Mouse (Mus musculus) heart, postnatal 0 days (tissue): Measurements from ENCODE around the gene Lrrc23. TPM values are rescaled to one million over a fixed set of nuclear protein-coding genes. Genes with fewer than 3 reads are reported as not detected.

ENCODE experiments used
- ATAC-seq: fragments of 200-750 bp; cut with Nextera tagmentation; 2 replicates; pipeline ENCODE4 v1.8.0; 2017; ENCODE audit warnings: low read depth, moderate number of reproducible peaks, moderate library complexity; ENCODE audit not compliant: insufficient read depth
- DNase-seq: peaks from one replicate; pipeline ENCODE4 v3.0.0-alpha.2; 2016; ENCODE audit warnings: low spot score
- H3K27ac ChIP-seq: fragments of 300-500 bp; sonication (generic); 2 replicates; pipeline ENCODE4 v1.5.1; 2014; ENCODE audit warnings: low read depth, mild to moderate bottlenecking
- H3K27me3 ChIP-seq: fragments of 300-500 bp; sonication (generic); 2 replicates; pipeline ENCODE4 v1.6.1; 2014; ENCODE audit warnings: low read length, mixed read lengths; ENCODE audit not compliant: control insufficient read depth, insufficient read depth
- H3K36me3 ChIP-seq: fragments of 300-500 bp; sonication (generic); replicated peaks from 2 replicates; pipeline ENCODE4 v1.6.1; 2014; ENCODE audit warnings: low read length, mixed read lengths; ENCODE audit not compliant: control insufficient read depth, insufficient read depth
- H3K4me1 ChIP-seq: fragments of 300-500 bp; sonication (generic); 2 replicates; pipeline ENCODE4 v1.6.1; 2014; ENCODE audit warnings: antibody characterized with exemption; ENCODE audit not compliant: control insufficient read depth, insufficient read depth
- H3K4me2 ChIP-seq: fragments of 300-500 bp; sonication (generic); 2 replicates; pipeline ENCODE4 v1.6.1; 2014; ENCODE audit warnings: low read depth, mild to moderate bottlenecking, low read length, moderate library complexity
- H3K4me3 ChIP-seq: fragments of 300-500 bp; sonication (generic); 2 replicates; pipeline ENCODE4 v1.5.1; 2014; ENCODE audit warnings: low read depth, low read length
- H3K9ac ChIP-seq: fragments of 300-500 bp; sonication (generic); replicated peaks from 2 replicates; pipeline ENCODE4 v1.6.1; 2014; ENCODE audit warnings: low read depth, low read length, mixed read lengths
- H3K9me3 ChIP-seq: fragments of 300-500 bp; sonication (generic); replicated peaks from 2 replicates; pipeline ENCODE4 v1.6.1; 2016; ENCODE audit warnings: low read length; ENCODE audit not compliant: control insufficient read depth
- CTCF ChIP-seq: IDR thresholded peaks from 2 replicates; pipeline ENCODE4 v1.5.1; 2016; ENCODE audit warnings: antibody characterized with exemption, control low read depth, low read depth
- EP300 ChIP-seq: IDR thresholded peaks from 2 replicates; pipeline ENCODE4 v1.6.1; 2016; ENCODE audit warnings: antibody characterized with exemption, low read depth
- WGBS: fragments of 180-500 bp; shearing (Covaris S2); extraction: QIAGEN DNeasy Blood & Tissue Kit; methylation state at CpG from one replicate; pipeline ENCODE4 v1.1.7; 2014; 5-methylcytosine and 5-hydroxymethylcytosine counted together
- polyA plus RNA-seq: library from polyadenylated mRNA; unstranded; fragments of >200 nt; fragmentation: Nextera tagmentation; extraction: Ambion mirVana; gene quantifications from 2 replicates; pipeline ENCODE4 v1.2.1, GENCODE M21; 2015
- total RNA-seq: library from RNA; depleted of rRNA; stranded (reverse); fragments of >200 nt; gene quantifications from 2 replicates; pipeline ENCODE4 v1.2.3, GENCODE M21; 2014; ENCODE audit warnings: low replicate concordance; rRNA removed

The Lrrc23 gene
- total and polyA plus RNA-seq, 2 experiments from 2014 or later = not detected

DNA sequence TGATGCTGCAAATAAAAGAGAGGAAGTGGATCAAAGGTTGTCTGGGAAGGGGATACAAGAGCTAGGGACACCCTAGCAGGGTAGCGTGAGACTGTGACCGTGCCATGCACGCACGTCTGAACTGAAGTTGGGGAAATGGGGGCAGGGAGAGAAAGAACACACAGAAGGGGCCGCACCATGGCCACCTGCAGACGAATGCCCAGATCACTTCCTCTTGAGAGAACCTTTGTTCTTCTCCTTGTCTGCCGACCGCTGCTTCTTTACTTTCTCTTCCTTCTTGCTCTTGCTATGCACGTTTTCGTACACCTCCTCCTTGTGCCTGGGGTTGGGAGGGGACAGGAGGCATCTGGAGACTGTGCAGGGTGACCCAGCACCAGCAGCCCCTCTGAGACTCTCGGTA lies 58.6 kb downstream of the Lrrc23 start:
- no peak for ATAC-seq
- no peaks in the 10 kb centered on the region for H3K9me3 ChIP-seq
- no peak overlapping the region for H3K4me3 ChIP-seq
- H3K27ac ChIP-seq = no peak overlapping the region
- no peaks in the 10 kb centered on the region for H3K27me3 ChIP-seq
- H3K36me3 ChIP-seq = peaks cover 9% of the 10 kb centered on the region
- peaks cover 10% of the 10 kb centered on the region for H3K4me1 ChIP-seq
- no peak overlapping the region for H3K4me2 ChIP-seq
- WGBS = 71% methylated on average over 11 of the region's 11 CpGs
- no peak for DNase-seq
- no peak overlapping the region for H3K9ac ChIP-seq
- no peak for TF ChIP-seq CTCF
- no peak for TF ChIP-seq EP300

Other genes with a start within 250 kb of the Lrrc23 start
- 1.1 and 7.0 TPM in 2 replicates for gene C1s1, start 237.4 kb downstream of the Lrrc23 start, total RNA-seq
- gene C1s1, start 237.4 kb downstream of the Lrrc23 start, polyA plus RNA-seq = 2.7 and 3.7 TPM in 2 replicates
- not detected in 2 replicates for gene C1rb, start 209.4 kb downstream of the Lrrc23 start, total RNA-seq
- not detected in 2 replicates for gene C1rb, start 209.4 kb downstream of the Lrrc23 start, polyA plus RNA-seq
- not detected in 2 replicates for gene C1s2, start 143.6 kb downstream of the Lrrc23 start, total RNA-seq
- gene C1s2, start 143.6 kb downstream of the Lrrc23 start, polyA plus RNA-seq = 0.08 TPM in 1 of 2 replicates, not detected in the other
- gene Lpcat3, start 116.7 kb downstream of the Lrrc23 start, total RNA-seq = 49.3 and 50.5 TPM in 2 replicates
- gene Lpcat3, start 116.7 kb downstream of the Lrrc23 start, polyA plus RNA-seq = 61.1 and 62.7 TPM in 2 replicates
- gene Emg1, start 67.5 kb downstream of the Lrrc23 start, total RNA-seq = 94.9 and 106 TPM in 2 replicates
- 85.6 and 97.0 TPM in 2 replicates for gene Emg1, start 67.5 kb downstream of the Lrrc23 start, polyA plus RNA-seq
- gene Phb2, start 67.4 kb downstream of the Lrrc23 start, total RNA-seq = 407 and 409 TPM in 2 replicates
- 423 and 432 TPM in 2 replicates for gene Phb2, start 67.4 kb downstream of the Lrrc23 start, polyA plus RNA-seq
- gene Ptpn6, start 41.0 kb downstream of the Lrrc23 start, total RNA-seq = 2.4 and 6.3 TPM in 2 replicates
- 4.3 and 4.5 TPM in 2 replicates for gene Ptpn6, start 41.0 kb downstream of the Lrrc23 start, polyA plus RNA-seq
- gene Grcc10, start 38.4 kb downstream of the Lrrc23 start, total RNA-seq = 119 and 153 TPM in 2 replicates
- 492 and 535 TPM in 2 replicates for gene Grcc10, start 38.4 kb downstream of the Lrrc23 start, polyA plus RNA-seq
- not detected in 2 replicates for gene Gm45234, start 23.7 kb downstream of the Lrrc23 start, total RNA-seq
- not detected in 2 replicates for gene Gm45234, start 23.7 kb downstream of the Lrrc23 start, polyA plus RNA-seq
- gene Atn1, start 23.2 kb downstream of the Lrrc23 start, total RNA-seq = 7.8 and 8.5 TPM in 2 replicates
- gene Atn1, start 23.2 kb downstream of the Lrrc23 start, polyA plus RNA-seq = 5.4 and 6.0 TPM in 2 replicates
- 1.7 and 4.1 TPM in 2 replicates for gene Eno2, start 10.1 kb downstream of the Lrrc23 start, total RNA-seq
- 1.3 and 1.5 TPM in 2 replicates for gene Eno2, start 10.1 kb downstream of the Lrrc23 start, polyA plus RNA-seq
- 5.9 and 17.6 TPM in 2 replicates for gene Spsb2, start 28.9 kb upstream of the Lrrc23 start, total RNA-seq
- gene Spsb2, start 28.9 kb upstream of the Lrrc23 start, polyA plus RNA-seq = 7.0 and 7.7 TPM in 2 replicates
- gene Tpi1, start 34.6 kb upstream of the Lrrc23 start, total RNA-seq = 1,544 and 1,648 TPM in 2 replicates
- 1,138 and 1,142 TPM in 2 replicates for gene Tpi1, start 34.6 kb upstream of the Lrrc23 start, polyA plus RNA-seq
- gene Usp5, start 49.8 kb upstream of the Lrrc23 start, total RNA-seq = 92.2 and 126 TPM in 2 replicates
- 66.4 and 73.5 TPM in 2 replicates for gene Usp5, start 49.8 kb upstream of the Lrrc23 start, polyA plus RNA-seq
- gene Cdca3, start 49.8 kb upstream of the Lrrc23 start, total RNA-seq = 95.9 and 127 TPM in 2 replicates
- 51.6 and 52.9 TPM in 2 replicates for gene Cdca3, start 49.8 kb upstream of the Lrrc23 start, polyA plus RNA-seq
- gene Gnb3, start 60.5 kb upstream of the Lrrc23 start, total RNA-seq = 0.50 and 4.2 TPM in 2 replicates
- 2.8 and 3.3 TPM in 2 replicates for gene Gnb3, start 60.5 kb upstream of the Lrrc23 start, polyA plus RNA-seq
- gene P3h3, start 78.0 kb upstream of the Lrrc23 start, total RNA-seq = 38.5 and 41.1 TPM in 2 replicates
- 7.2 and 7.6 TPM in 2 replicates for gene P3h3, start 78.0 kb upstream of the Lrrc23 start, polyA plus RNA-seq
- gene Gpr162, start 84.3 kb upstream of the Lrrc23 start, total RNA-seq = 2.9 and 9.7 TPM in 2 replicates
- gene Gpr162, start 84.3 kb upstream of the Lrrc23 start, polyA plus RNA-seq = 1.2 and 1.5 TPM in 2 replicates
- 4.5 TPM in 1 of 2 replicates, not detected in the other for gene Cd4, start 108.5 kb upstream of the Lrrc23 start, total RNA-seq
- 0.04 and 0.10 TPM in 2 replicates for gene Cd4, start 108.5 kb upstream of the Lrrc23 start, polyA plus RNA-seq
- 0.11 and 0.27 TPM in 2 replicates for gene Lag3, start 132.0 kb upstream of the Lrrc23 start, total RNA-seq
- gene Lag3, start 132.0 kb upstream of the Lrrc23 start, polyA plus RNA-seq = 0.82 and 0.85 TPM in 2 replicates
- gene Ptms, start 140.4 kb upstream of the Lrrc23 start, total RNA-seq = 323 and 565 TPM in 2 replicates
- gene Ptms, start 140.4 kb upstream of the Lrrc23 start, polyA plus RNA-seq = 221 and 246 TPM in 2 replicates
- gene Mlf2, start 151.7 kb upstream of the Lrrc23 start, total RNA-seq = 333 and 532 TPM in 2 replicates
- 296 and 298 TPM in 2 replicates for gene Mlf2, start 151.7 kb upstream of the Lrrc23 start, polyA plus RNA-seq
- gene Cops7a, start 185.8 kb upstream of the Lrrc23 start, total RNA-seq = 203 and 241 TPM in 2 replicates
- 130 and 134 TPM in 2 replicates for gene Cops7a, start 185.8 kb upstream of the Lrrc23 start, polyA plus RNA-seq
- gene Pianp, start 217.0 kb upstream of the Lrrc23 start, total RNA-seq = not detected in 2 replicates
- 0.37 TPM in 2 replicates for gene Pianp, start 217.0 kb upstream of the Lrrc23 start, polyA plus RNA-seq
- 18.4 and 20.4 TPM in 2 replicates for gene Zfp384, start 229.4 kb upstream of the Lrrc23 start, total RNA-seq
- gene Zfp384, start 229.4 kb upstream of the Lrrc23 start, polyA plus RNA-seq = 5.4 and 5.5 TPM in 2 replicates